Mouse (Mus musculus) B cell, adult 2 months (primary cell): ENCODE results near the gene Slx4.
"Not testable (repeated sequence)": the region's sequence is repeated elsewhere in the genome, so short reads cannot be mapped to it uniquely, and the experiment has no call there.

Experiments
- DNase-seq, 2 experiments: peaks; one replicate each; pipeline ENCODE4 v3.0.0; 2022

The Slx4 gene

GRCm38 (mm10) chr16:3988410-3988809 lies 15.2 kb downstream of the Slx4 start:
- DNase-seq: no peak

- peak; percentile 63 to 68 for DNase-seq
Measured at GRCm38 (mm10) chr16:3983146-3983700, 20.3 kb downstream of the Slx4 start.

GRCm38 (mm10) chr16:3982173-3982572 lies 21.4 kb downstream of the Slx4 start:
- DNase-seq: peak; percentile 55 to 66

- no peak for DNase-seq
Measured at GRCm38 (mm10) chr16:3976712-3977111, 26.9 kb downstream of the Slx4 start.

GRCm38 (mm10) chr16:3976251-3976671 lies 27.3 kb downstream of the Slx4 start, which contains the start of gene Nlrc3:
Gene Nlrc3 (minus strand): TSS chr16:3976632.
- peak; percentile 14 to 38 for DNase-seq

- DNase-seq: no peak
Measured at GRCm38 (mm10) chr16:3975658-3976057, 27.9 kb downstream of the Slx4 start.

- DNase-seq: not testable (repeated sequence)
Measured at GRCm38 (mm10) chr16:3974456-3974855, 29.1 kb downstream of the Slx4 start.

- no peak for DNase-seq
Measured at GRCm38 (mm10) chr16:3965534-3965933, 38.0 kb downstream of the Slx4 start.

GRCm38 (mm10) chr16:3964990-3965389 lies 38.6 kb downstream of the Slx4 start:
- DNase-seq: no peak

- no peak for DNase-seq
Measured at GRCm38 (mm10) chr16:3959261-3959660, 44.3 kb downstream of the Slx4 start.

GRCm38 (mm10) chr16:3956369-3956768 lies 47.2 kb downstream of the Slx4 start:
- DNase-seq: no peak

GRCm38 (mm10) chr16:3951141-3951540 lies 52.4 kb downstream of the Slx4 start:
- no peak for DNase-seq

- DNase-seq: no peak
Measured at GRCm38 (mm10) chr16:3934701-3935100, 68.9 kb downstream of the Slx4 start.

GRCm38 (mm10) chr16:3934091-3934490 lies 69.5 kb downstream of the Slx4 start:
- DNase-seq: no peak

- DNase-seq: no peak
Measured at GRCm38 (mm10) chr16:3933536-3933935, 70.0 kb downstream of the Slx4 start.

GRCm38 (mm10) chr16:3929151-3929550 lies 74.4 kb downstream of the Slx4 start:
- no peak for DNase-seq
